Mouse (Mus musculus) CH12.LX (cell line): ENCODE measurements around the gene Pcmt1. TPM values are rescaled to one million over a fixed set of nuclear protein-coding genes. Genes with fewer than 3 reads are reported as not detected.

ENCODE experiments used
- DNase-seq: peaks from one replicate; pipeline ENCODE4 v3.0.0-alpha.2; 2013; ENCODE audit errors: extremely low read depth
- H3K27ac ChIP-seq: 2 replicates; pipeline ENCODE4 v1.5.1; 2012; ENCODE audit warnings: low read depth, mild to moderate bottlenecking, control low read depth, moderate library complexity; ENCODE audit not compliant: insufficient read depth
- H3K27me3 ChIP-seq: replicated peaks from 2 replicates; pipeline ENCODE3; 2012; ENCODE audit warnings: inconsistent platforms
- H3K36me3 ChIP-seq, 2 experiments: replicated peaks in 1 of 2; 2 replicates each; pipeline versions ENCODE3 to v1.6.1; 2012; ENCODE audit warnings: inconsistent platforms in 1 of 2, low read length in 1 of 2, mild to moderate bottlenecking in 1 of 2, mixed read lengths in 1 of 2, moderate library complexity in 1 of 2; ENCODE audit not compliant: control insufficient read depth in 1 of 2, insufficient read depth in 1 of 2
- H3K4me1 ChIP-seq, 2 experiments: 2 replicates each; pipeline ENCODE4 v1.6.1; 2012; ENCODE audit warnings: inconsistent platforms in 1 of 2, moderate library complexity in 1 of 2; ENCODE audit not compliant: insufficient read depth in 2 of 2, control insufficient read depth in 1 of 2
- H3K4me2 ChIP-seq: 2 replicates; pipeline ENCODE4 v1.6.1; 2012; ENCODE audit warnings: low read depth, mild to moderate bottlenecking, control low read depth; ENCODE audit not compliant: poor library complexity, insufficient read depth, severe bottlenecking
- H3K4me3 ChIP-seq, 3 experiments: fragments of 150-350 bp in 1 of 3; sonication (generic) in 1 of 3; replicated peaks in 1 of 3; 2 replicates each; pipeline versions ENCODE3 to v1.5.1; 2011 to 2012; ENCODE audit warnings: low read depth in 2 of 3, low read length in 2 of 3, mild to moderate bottlenecking in 2 of 3, moderate library complexity in 2 of 3, control low read depth in 1 of 3, improper control_type of control experiment in 1 of 3, inconsistent platforms in 1 of 3, mixed read lengths in 1 of 3; ENCODE audit not compliant: poor library complexity in 1 of 3
- H3K79me2 ChIP-seq: replicated peaks from 2 replicates; pipeline ENCODE4 v1.6.1; 2012; ENCODE audit warnings: mild to moderate bottlenecking, moderate library complexity; ENCODE audit not compliant: control insufficient read depth, poor library complexity, insufficient read depth, severe bottlenecking; ENCODE audit errors: extremely low read depth
- H3K9ac ChIP-seq: 2 replicates; pipeline ENCODE4 v1.6.1; 2012; ENCODE audit warnings: low read depth, mild to moderate bottlenecking, control low read depth, moderate library complexity; ENCODE audit not compliant: insufficient read depth
- H3K9me3 ChIP-seq: replicated peaks from 2 replicates; pipeline ENCODE3; 2012; ENCODE audit warnings: low read length, inconsistent platforms, mixed read lengths
- CHD1 ChIP-seq: IDR thresholded peaks from 2 replicates; pipeline ENCODE4 v1.6.1; 2012; ENCODE audit warnings: low read depth, low read length, improper control_type of control experiment, inconsistent platforms
- ELF1 ChIP-seq: IDR thresholded peaks from 2 replicates; pipeline ENCODE4 v1.6.1; 2014; ENCODE audit warnings: low read depth, mild to moderate bottlenecking, inconsistent platforms, low read length, improper control_type of control experiment
- ETS1 ChIP-seq: conservative IDR thresholded peaks from 2 replicates; pipeline ENCODE4 v1.6.1; 2012; ENCODE audit warnings: low read depth, mild to moderate bottlenecking, inconsistent platforms, low read length, improper control_type of control experiment, moderate library complexity
- IRF4 ChIP-seq: IDR thresholded peaks from 2 replicates; pipeline ENCODE4 v1.6.1; 2014; ENCODE audit warnings: low read depth, mild to moderate bottlenecking, inconsistent platforms, low read length, improper control_type of control experiment
- JUND ChIP-seq: conservative IDR thresholded peaks from 2 replicates; pipeline ENCODE4 v1.6.1; 2011; ENCODE audit warnings: low read depth, low read length, improper control_type of control experiment
- KAT2A ChIP-seq: IDR thresholded peaks from 2 replicates; pipeline ENCODE4 v1.6.1; 2012; ENCODE audit warnings: low read length, improper control_type of control experiment, inconsistent platforms; ENCODE audit not compliant: insufficient replicate concordance
- MAFK ChIP-seq: IDR thresholded peaks from 2 replicates; pipeline ENCODE4 v1.6.1; 2011; ENCODE audit warnings: low read length, improper control_type of control experiment; ENCODE audit not compliant: insufficient replicate concordance
- MAZ ChIP-seq: IDR thresholded peaks from 2 replicates; pipeline ENCODE4 v1.6.1; 2012; ENCODE audit warnings: low read depth, mild to moderate bottlenecking, inconsistent platforms, low read length, improper control_type of control experiment, moderate library complexity
- MXI1 ChIP-seq: IDR thresholded peaks from 2 replicates; pipeline ENCODE4 v1.6.1; 2011; ENCODE audit warnings: mild to moderate bottlenecking, low read depth, low read length, improper control_type of control experiment
- NELFE ChIP-seq: IDR thresholded peaks from 2 replicates; pipeline ENCODE4 v1.6.1; 2011; ENCODE audit warnings: low read depth, low read length, improper control_type of control experiment
- NRF1 ChIP-seq: IDR thresholded peaks from 2 replicates; pipeline ENCODE4 v1.6.1; 2014; ENCODE audit warnings: low read depth, mild to moderate bottlenecking, inconsistent platforms, low read length, improper control_type of control experiment, moderate library complexity
- PAX5 ChIP-seq: IDR thresholded peaks from 2 replicates; pipeline ENCODE4 v1.6.1; 2012; ENCODE audit warnings: low read length, inconsistent platforms, mixed read lengths
- POLR2A ChIP-seq: IDR thresholded peaks from 2 replicates; pipeline ENCODE4 v1.6.1; 2011; ENCODE audit warnings: low read depth, mild to moderate bottlenecking, improper control_type of control experiment, low read length
- POLR2AphosphoS2 ChIP-seq: IDR thresholded peaks from 2 replicates; pipeline ENCODE4 v1.6.1; 2011; ENCODE audit warnings: low read depth, low read length, improper control_type of control experiment
- TBP ChIP-seq: conservative IDR thresholded peaks from 2 replicates; pipeline ENCODE4 v1.6.1; 2011; ENCODE audit warnings: low read depth, low read length, improper control_type of control experiment
- TCF12 ChIP-seq: IDR thresholded peaks from 2 replicates; pipeline ENCODE4 v1.6.1; 2014; ENCODE audit warnings: low read depth, mild to moderate bottlenecking, inconsistent platforms, low read length, improper control_type of control experiment
- USF1 ChIP-seq: IDR thresholded peaks from 2 replicates; pipeline ENCODE4 v1.6.1; 2014; ENCODE audit warnings: low read depth, mild to moderate bottlenecking, inconsistent platforms, low read length, improper control_type of control experiment
- ZKSCAN1 ChIP-seq: IDR thresholded peaks from 2 replicates; pipeline ENCODE4 v1.6.1; 2012; ENCODE audit warnings: low read depth, inconsistent platforms, low read length, improper control_type of control experiment, borderline replicate concordance
- ZMIZ1 ChIP-seq: IDR thresholded peaks from 2 replicates; pipeline ENCODE4 v1.6.1; 2012; ENCODE audit warnings: low read depth, mild to moderate bottlenecking, inconsistent platforms, low read length, improper control_type of control experiment
- dilution Hi-C: fragments of 300-500 bp; cut with MboI; formaldehyde crosslinking; loops from 2 replicates; pipeline ENCODE4 v1.14.3; 2020; ENCODE audit warnings: low sequenced_read_pairs; ENCODE audit not compliant: extremely low pct_unique_long_range_greater_than_20kb, extremely low pct_ligation_motif_present
- in situ Hi-C: fragments of 300-500 bp; cut with MboI; formaldehyde crosslinking; loops from 3 replicates; pipeline ENCODE4 v1.14.3; 2019; ENCODE audit warnings: low sequenced_read_pairs, low pct_ligation_motif_present, low pct_unique_long_range_greater_than_20kb, mixed read lengths
- polyA plus RNA-seq: library from polyadenylated mRNA; unstranded; fragments of >175 nt; gene quantifications from 2 replicates; pipeline ENCODE4 v1.2.1, GENCODE M21; 2012; ENCODE audit warnings: low read depth; ENCODE audit not compliant: insufficient read length
- total RNA-seq, 2 experiments: library from RNA; depleted of rRNA; stranded (reverse); fragments of 300-350 nt in 1 of 2; fragments of >200 nt in 1 of 2; gene quantifications; 2 replicates each; pipeline ENCODE4 v1.2.3; 2012 to 2014

Gene Pcmt1
- total and polyA plus RNA-seq, 3 experiments = 44.4 to 62.2 (median 56.5) TPM

DNA sequence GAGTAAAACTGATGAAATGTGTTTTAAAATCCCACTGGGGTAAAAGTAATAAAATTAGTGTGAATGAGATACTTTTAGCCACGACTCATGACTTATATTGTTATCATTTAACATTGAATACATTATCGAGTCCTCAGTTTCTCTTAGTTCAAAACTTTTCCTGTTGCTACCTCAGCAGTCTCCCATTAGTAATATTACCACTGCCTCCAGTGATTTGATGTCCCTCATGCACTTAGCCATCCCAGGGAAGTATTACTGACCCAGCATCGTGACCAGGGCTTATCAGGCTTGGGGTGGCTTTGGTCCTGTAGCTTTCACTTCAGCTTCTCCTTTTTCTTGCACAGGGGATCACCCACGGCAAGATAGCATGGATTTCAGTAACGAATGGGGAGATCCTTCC is 29.2 kb upstream of the Pcmt1 start:
- Histone ChIP-seq H3K79me2 (0 out of 2 replicates have a peak, but pooled peaks cover 1% of the 10 kb centered on the region), H3K27me3 (no peaks in the 10 kb centered on the region), H3K4me3 (no peak overlapping the region), H3K27ac (no peak overlapping the region)
- DNase-seq = no peak
- TF ChIP-seq POLR2A (no peak), ETS1 (no peak), ZMIZ1 (no peak), IRF4 (no peak), NELFE (no peak), JUND (no peak), CHD1 (no peak), USF1 (no peak), KAT2A (no peak), MAZ (no peak), MAFK (no peak), MXI1 (no peak), NRF1 (no peak), TBP (no peak), POLR2AphosphoS2 (no peak)
- TF ChIP-seq, all 38 proteins: peak for 0
- H3K9ac ChIP-seq = no peak overlapping the region
- H3K36me3 ChIP-seq = peaks cover 57 to 84% of the 10 kb centered on the region in 2 experiments
- no peaks in the 10 kb centered on the region for H3K4me1 ChIP-seq
- dilution Hi-C loops = no loop called here
- no peak overlapping the region for H3K4me2 ChIP-seq
- H3K9me3 ChIP-seq = no peaks in the 10 kb centered on the region
- in situ Hi-C loops = no loop called here

- no peaks in the 10 kb centered on the region for H3K4me1 ChIP-seq
- H3K27ac ChIP-seq = no peak overlapping the region
- H3K4me2 ChIP-seq = no peak overlapping the region
- dilution Hi-C loops = no loop called here
- H3K4me3 ChIP-seq = no peak overlapping the region
- TF ChIP-seq USF1 (no peak), CHD1 (no peak), ZKSCAN1 (no peak), JUND (no peak), MAZ (no peak), TCF12 (no peak), ETS1 (no peak), PAX5 (no peak), NRF1 (no peak), ELF1 (no peak)
- H3K9ac ChIP-seq = no peak overlapping the region
- peaks cover 67 to 91% of the 10 kb centered on the region in 2 experiments for H3K36me3 ChIP-seq
- no peaks in the 10 kb centered on the region for H3K9me3 ChIP-seq
- no peak for DNase-seq
- in situ Hi-C loops = no loop called here
- H3K79me2 ChIP-seq = peaks cover 8% of the 10 kb centered on the region
- H3K27me3 ChIP-seq = no peaks in the 10 kb centered on the region
Observed at GRCm38 (mm10) chr10:7702586-7702985, 21.6 kb upstream of the Pcmt1 start.
